Mouse (Mus musculus) brain, embryonic 14.5 days (tissue): ENCODE results near the gene Tcf12.

Experiments
- CTCF ChIP-seq: fragments of 200-500 bp; IDR thresholded peaks from 2 replicates; pipeline ENCODE4 v1.5.1; 2012; ENCODE audit warnings: inconsistent platforms, mild to moderate bottlenecking, moderate library complexity, borderline replicate concordance; ENCODE audit not compliant: insufficient read depth, insufficient read length; ENCODE audit errors: extremely low read depth
- POLR2A ChIP-seq: fragments of 200-500 bp; IDR thresholded peaks from 2 replicates; pipeline ENCODE4 v1.6.1; 2012; ENCODE audit warnings: mild to moderate bottlenecking, inconsistent platforms, borderline replicate concordance; ENCODE audit not compliant: poor library complexity, insufficient read depth, insufficient read length, severe bottlenecking; ENCODE audit errors: extremely low read depth

GRCm38 (mm10) chr9:72053144-72053543 lies 58.5 kb downstream of the Tcf12 start:
- TF ChIP-seq CTCF, result no peak
- TF ChIP-seq POLR2A, result no peak
